Mouse (Mus musculus) cerebellum, adult 2 months (tissue): ENCODE measurements at regions not wholly inside any gene's neighbourhood (a gene's known extent, or its start where the extent isn't known, plus 50 kb on each side); places are given as distances from the start of the nearest gene placed in this dataset.

Experiments used
- CTCF ChIP-seq: fragments of 200-500 bp; IDR thresholded peaks from 2 replicates; pipeline ENCODE4 v1.5.1; 2011; ENCODE audit warnings: low read depth, mild to moderate bottlenecking, control low read depth, low read length, moderate library complexity, borderline replicate concordance; ENCODE audit not compliant: insufficient read depth
- POLR2A ChIP-seq: fragments of 200-500 bp; IDR thresholded peaks from 2 replicates; pipeline ENCODE4 v1.6.1; 2011; ENCODE audit warnings: low read length, control low read depth, borderline replicate concordance; ENCODE audit not compliant: insufficient read depth

DNA sequence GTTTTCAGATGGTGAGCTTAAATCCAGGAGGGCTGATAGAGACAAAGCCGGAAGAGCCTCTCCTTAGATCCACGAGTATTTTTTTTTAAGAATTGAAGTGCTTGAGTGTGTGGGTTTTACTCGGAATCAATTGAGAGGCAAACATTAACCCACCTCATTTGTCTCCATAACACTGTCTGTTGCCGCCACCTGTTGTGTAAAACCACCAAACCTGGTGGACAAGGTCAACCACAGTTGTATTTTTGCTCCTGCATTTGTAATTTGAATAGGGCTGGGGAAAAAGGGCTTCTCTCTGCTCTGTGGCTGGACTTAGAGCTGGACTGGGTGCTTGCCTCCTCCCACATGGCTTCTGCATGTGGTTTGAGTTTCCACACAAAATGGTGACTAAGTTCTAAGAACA, 119.8 kb upstream of the Prickle1 start:
- TF ChIP-seq POLR2A: no peak
- TF ChIP-seq CTCF: no peak
